Mouse (Mus musculus): Measurements from ENCODE around the gene Leng8. TPM values are rescaled to one million over a fixed set of nuclear protein-coding genes. Genes with fewer than 3 reads are reported as not detected.
A peak's percentile ranks its signal among the peaks of the same experiment; 100 is the strongest.

Leng8 gene
- polyA plus RNA-seq, 1 experiment from 2014 or later, result 66.7 TPM

- H3K4me2 ChIP-seq (replicated peaks), result no peak overlapping the region
- no peak for DNase-seq (ENCODE audit: low spot score)
- no peak overlapping the region for H3K4me3 ChIP-seq (replicated peaks; ENCODE audit: low read length)
- no peak overlapping the region for H3K9ac ChIP-seq
- no peaks in the 10 kb centered on the region for H3K4me1 ChIP-seq (replicated peaks; ENCODE audit: control insufficient read depth, insufficient read depth, low read length)
- ATAC-seq (ENCODE audit: low FRiP score), result no peak
- H3K27ac ChIP-seq, result 0 out of 2 replicates have a peak overlapping the region, but pooled peaks have one; percentile 14
- H3K36me3 ChIP-seq (replicated peaks; ENCODE audit: control insufficient read depth, insufficient read depth), result no peaks in the 10 kb centered on the region
- no peaks in the 10 kb centered on the region for H3K9me3 ChIP-seq (ENCODE audit: control insufficient read depth, low read length)
- WGBS, result 45% methylated on average over 3 of the region's 3 CpGs
- H3K27me3 ChIP-seq (ENCODE audit: control insufficient read depth, insufficient read depth, low read length), result no peaks in the 10 kb centered on the region
These were observed 25.1 kb upstream of the Leng8 start for GRCm38 (mm10) chr7:4111766-4112165.

GRCm38 (mm10) chr7:4117050-4117814, 19.6 kb upstream of the Leng8 start:
- ATAC-seq (ENCODE audit: low FRiP score) (no peak), DNase-seq (ENCODE audit: low spot score) (no peak)
- Histone ChIP-seq H3K9ac (no peak overlapping the region), H3K27ac (no peak overlapping the region; the same call in 1 of the 2 replicates), H3K4me2 (replicated peaks) (no peak overlapping the region), H3K9me3 (ENCODE audit: control insufficient read depth, low read length) (no peaks in the 10 kb centered on the region), H3K36me3 (replicated peaks; ENCODE audit: control insufficient read depth, insufficient read depth) (no peaks in the 10 kb centered on the region), H3K4me1 (replicated peaks; ENCODE audit: control insufficient read depth, insufficient read depth, low read length) (peaks cover 24% of the 10 kb centered on the region), H3K27me3 (ENCODE audit: control insufficient read depth, insufficient read depth, low read length) (no peaks in the 10 kb centered on the region), H3K4me3 (replicated peaks; ENCODE audit: low read length) (no peak overlapping the region)
- WGBS, result 57% methylated on average over 8 of the region's 8 CpGs

DNA sequence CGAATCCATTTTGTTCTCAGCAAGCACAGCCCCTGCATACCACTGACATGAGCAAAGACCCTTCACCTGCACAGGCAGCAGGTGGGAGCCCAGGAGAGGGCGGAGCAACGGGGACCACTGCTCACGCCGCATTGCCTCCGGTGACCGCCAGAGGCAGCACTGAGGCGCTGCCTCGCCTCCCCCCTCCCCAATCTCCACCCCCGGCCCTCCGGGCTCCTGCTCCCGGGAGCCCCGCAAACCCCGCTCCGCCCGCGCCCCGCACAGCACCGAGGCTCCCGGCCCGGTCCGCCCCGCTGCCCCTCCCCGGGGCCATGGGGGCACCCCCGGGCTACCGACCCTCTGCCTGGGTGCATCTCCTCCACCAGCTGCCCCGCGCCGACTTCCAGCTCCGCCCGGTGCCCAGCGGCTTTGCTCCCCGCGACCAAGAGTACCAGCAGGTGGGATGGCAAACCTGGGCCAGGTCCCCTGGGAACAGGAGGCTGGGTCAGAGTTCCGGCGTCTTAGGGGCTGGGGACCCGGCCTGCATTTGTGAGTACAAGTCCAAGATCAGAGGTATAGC, 17.4 kb upstream of the Leng8 start, which contains the start of gene Ttyh1:
Ttyh1 (plus strand) TSS at position 65 of the 559 bp plus-strand sequence.
- DNase-seq (ENCODE audit: low spot score) (peak; percentile 67), ATAC-seq (ENCODE audit: low FRiP score) (peak; percentile 5; the same call in 1 of the 2 replicates)
- H3K27me3 ChIP-seq (ENCODE audit: control insufficient read depth, insufficient read depth, low read length), result no peaks in the 10 kb centered on the region
- peak within 1 kb of the TSS; percentile 87 for H3K9ac ChIP-seq
- H3K4me1 ChIP-seq (replicated peaks; ENCODE audit: control insufficient read depth, insufficient read depth, low read length), result peaks cover 35% of the 10 kb centered on the region
- 1% methylated on average over 17 of the region's 37 CpGs for WGBS
- H3K4me3 ChIP-seq (replicated peaks; ENCODE audit: low read length), result peak within 1 kb of the TSS; percentile 71
- H3K4me2 ChIP-seq (replicated peaks), result peak within 1 kb of the TSS; percentile 68
- H3K36me3 ChIP-seq (replicated peaks; ENCODE audit: control insufficient read depth, insufficient read depth), result no peaks in the 10 kb centered on the region
- H3K27ac ChIP-seq, result peak within 1 kb of the TSS; percentile 91
- no peaks in the 10 kb centered on the region for H3K9me3 ChIP-seq (ENCODE audit: control insufficient read depth, low read length)

- peak overlapping the region; percentile 68 for H3K4me2 ChIP-seq (replicated peaks)
- H3K4me3 ChIP-seq (replicated peaks; ENCODE audit: low read length), result peak overlapping the region; percentile 71
- no peaks in the 10 kb centered on the region for H3K9me3 ChIP-seq (ENCODE audit: control insufficient read depth, low read length)
- H3K27ac ChIP-seq, result peak overlapping the region; percentile 91
- peak; percentile 42 for DNase-seq (ENCODE audit: low spot score)
- H3K9ac ChIP-seq, result peak overlapping the region; percentile 87
- H3K27me3 ChIP-seq (ENCODE audit: control insufficient read depth, insufficient read depth, low read length), result no peaks in the 10 kb centered on the region
- H3K36me3 ChIP-seq (replicated peaks; ENCODE audit: control insufficient read depth, insufficient read depth), result no peaks in the 10 kb centered on the region
- no peak for ATAC-seq (ENCODE audit: low FRiP score)
- H3K4me1 ChIP-seq (replicated peaks; ENCODE audit: control insufficient read depth, insufficient read depth, low read length), result peaks cover 44% of the 10 kb centered on the region
- 11% methylated on average over 18 of the region's 19 CpGs for WGBS
These were observed 16.6 kb upstream of the Leng8 start for GRCm38 (mm10) chr7:4119976-4120921.

GRCm38 (mm10) chr7:4122076-4122768, 14.6 kb upstream of the Leng8 start:
- H3K27me3 ChIP-seq (ENCODE audit: control insufficient read depth, insufficient read depth, low read length), result no peaks in the 10 kb centered on the region
- peaks cover 46% of the 10 kb centered on the region for H3K4me1 ChIP-seq (replicated peaks; ENCODE audit: control insufficient read depth, insufficient read depth, low read length)
- H3K9me3 ChIP-seq (ENCODE audit: control insufficient read depth, low read length), result no peaks in the 10 kb centered on the region
- ATAC-seq (ENCODE audit: low FRiP score), result no peak
- H3K27ac ChIP-seq, result peak overlapping the region; percentile 91
- peak overlapping the region; percentile 68 for H3K4me2 ChIP-seq (replicated peaks)
- peaks cover 2% of the 10 kb centered on the region; the same call in 1 of the 2 replicates for H3K36me3 ChIP-seq (replicated peaks; ENCODE audit: control insufficient read depth, insufficient read depth)
- peak overlapping the region; percentile 71 for H3K4me3 ChIP-seq (replicated peaks; ENCODE audit: low read length)
- DNase-seq (ENCODE audit: low spot score), result no peak
- peak overlapping the region; percentile 87 for H3K9ac ChIP-seq
- 26% methylated on average over 11 of the region's 11 CpGs for WGBS

DNA sequence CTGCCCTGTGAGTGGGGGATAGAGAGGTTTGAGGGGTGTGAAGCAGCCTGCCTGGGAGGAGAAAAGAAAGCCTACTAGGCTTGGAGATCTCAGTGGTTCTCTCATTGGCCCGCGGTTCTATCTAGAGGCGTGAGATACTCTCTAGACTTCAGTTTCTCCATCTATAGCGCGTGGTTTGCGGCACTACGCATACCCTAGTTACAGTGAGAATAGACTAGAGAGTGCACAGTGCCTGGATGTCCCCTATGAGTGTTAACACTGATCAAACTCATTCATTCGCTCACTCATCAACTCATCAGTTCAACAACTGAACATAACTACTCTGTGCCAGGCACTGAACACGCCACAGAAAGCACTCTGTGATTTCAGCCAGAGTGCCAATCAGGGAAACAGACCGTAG, 14.1 kb upstream of the Leng8 start:
- DNase-seq (ENCODE audit: low spot score) (no peak), ATAC-seq (ENCODE audit: low FRiP score) (no peak)
- H3K36me3 ChIP-seq (replicated peaks; ENCODE audit: control insufficient read depth, insufficient read depth), result peaks cover 7% of the 10 kb centered on the region; the same call in 1 of the 2 replicates
- peak overlapping the region; percentile 68 for H3K4me2 ChIP-seq (replicated peaks)
- peak overlapping the region; percentile 87; the same call in 1 of the 2 replicates for H3K9ac ChIP-seq
- H3K4me3 ChIP-seq (replicated peaks; ENCODE audit: low read length), result 0 out of 2 replicates have a peak overlapping the region, but pooled peaks have one; percentile 3
- peaks cover 46% of the 10 kb centered on the region for H3K4me1 ChIP-seq (replicated peaks; ENCODE audit: control insufficient read depth, insufficient read depth, low read length)
- H3K27me3 ChIP-seq (ENCODE audit: control insufficient read depth, insufficient read depth, low read length), result no peaks in the 10 kb centered on the region
- peak overlapping the region; percentile 91 for H3K27ac ChIP-seq
- H3K9me3 ChIP-seq (ENCODE audit: control insufficient read depth, low read length), result no peaks in the 10 kb centered on the region
- WGBS, result 66% methylated on average over 10 of the region's 10 CpGs

- H3K27ac ChIP-seq, result peak overlapping the region; percentile 91
- DNase-seq (ENCODE audit: low spot score) (peak; percentile 69), ATAC-seq (ENCODE audit: low FRiP score) (peak; percentile 81)
- H3K27me3 ChIP-seq (ENCODE audit: control insufficient read depth, insufficient read depth, low read length), result no peaks in the 10 kb centered on the region
- H3K9ac ChIP-seq, result peak overlapping the region; percentile 87; the same call in 1 of the 2 replicates
- peaks cover 44% of the 10 kb centered on the region for H3K4me1 ChIP-seq (replicated peaks; ENCODE audit: control insufficient read depth, insufficient read depth, low read length)
- no peaks in the 10 kb centered on the region for H3K9me3 ChIP-seq (ENCODE audit: control insufficient read depth, low read length)
- H3K4me2 ChIP-seq (replicated peaks), result peak overlapping the region; percentile 68
- peaks cover 11% of the 10 kb centered on the region; the same call in 1 of the 2 replicates for H3K36me3 ChIP-seq (replicated peaks; ENCODE audit: control insufficient read depth, insufficient read depth)
- 0% methylated on average over 1 of the region's 1 CpGs for WGBS
- H3K4me3 ChIP-seq (replicated peaks; ENCODE audit: low read length), result peak overlapping the region; percentile 29
These were observed 13.1 kb upstream of the Leng8 start for GRCm38 (mm10) chr7:4123732-4124131.

- DNase-seq (ENCODE audit: low spot score), result peak; percentile 93
- Histone ChIP-seq H3K9ac (peak overlapping the region; percentile 87), H3K9me3 (ENCODE audit: control insufficient read depth, low read length) (no peaks in the 10 kb centered on the region), H3K4me2 (replicated peaks) (peak overlapping the region; percentile 68), H3K27me3 (ENCODE audit: control insufficient read depth, insufficient read depth, low read length) (no peaks in the 10 kb centered on the region), H3K27ac (peak overlapping the region; percentile 91), H3K4me1 (replicated peaks; ENCODE audit: control insufficient read depth, insufficient read depth, low read length) (peaks cover 39% of the 10 kb centered on the region), H3K36me3 (replicated peaks; ENCODE audit: control insufficient read depth, insufficient read depth) (peaks cover 15% of the 10 kb centered on the region; the same call in 1 of the 2 replicates), H3K4me3 (replicated peaks; ENCODE audit: low read length) (peak overlapping the region; percentile 29)
- peak; percentile 89 for ATAC-seq (ENCODE audit: low FRiP score)
- 1% methylated on average over 10 of the region's 10 CpGs for WGBS
These were observed 12.5 kb upstream of the Leng8 start for GRCm38 (mm10) chr7:4124315-4124759.
